Mouse (Mus musculus): ENCODE data around the gene Plin3. TPM values are rescaled to one million over a fixed set of nuclear protein-coding genes. Genes with fewer than 3 reads are reported as not detected.

The Plin3 gene
- total and polyA plus RNA-seq, 3 experiments = 66.2 to 221 (median 160) TPM

DNA sequence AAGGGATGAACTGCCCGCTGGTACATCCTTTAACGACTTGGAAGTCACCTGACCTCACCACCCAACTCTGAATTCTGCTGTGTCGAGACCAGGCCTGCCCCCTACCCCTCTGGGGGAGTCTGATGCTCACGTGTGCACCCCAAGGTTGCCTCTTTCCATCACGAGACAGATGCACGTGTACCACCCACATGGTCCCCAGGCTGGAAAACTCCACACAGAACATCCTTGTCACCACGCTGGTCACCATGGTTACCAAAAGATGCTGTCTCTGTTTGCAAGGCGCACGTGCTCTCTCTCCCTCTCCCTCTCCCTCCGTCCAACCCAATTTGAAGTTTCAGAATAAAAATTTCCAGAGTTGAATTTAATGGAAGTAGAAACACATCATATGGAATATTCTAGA lies 62.7 kb downstream of the Plin3 start:
- Histone ChIP-seq H3K36me3 (ENCODE audit: control insufficient read depth, insufficient read depth, low read length) (no peaks in the 10 kb centered on the region), H3K9ac (ENCODE audit: low read depth, low read length) (no peak overlapping the region), H3K27me3 (ENCODE audit: control insufficient read depth, insufficient read depth, low read length) (no peaks in the 10 kb centered on the region), H3K79me2 (replicated peaks; ENCODE audit: control insufficient read depth, insufficient read depth, low read length) (no peaks in the 10 kb centered on the region), H3K4me3 (no peak overlapping the region), H3K4me1 (ENCODE audit: control insufficient read depth, insufficient read depth, low read length) (no peaks in the 10 kb centered on the region), H3K27ac (no peak overlapping the region)
- DNase-seq = no peak
- intact Hi-C loops (cut with DNase I) = no loop called here
- no peak for TF ChIP-seq EP300 (IDR thresholded peaks at IDR 0.05; ENCODE audit: insufficient read depth, low read depth, low read length)
- WGBS = 64% methylated on average over 10 of the region's 10 CpGs

Small RNA genes lying within 50 kb of the gene (microRNA-seq; reads per million reads assigned to microRNA genes)
- 20.5 to 32.5 reads per million in 2 experiments for gene Mir7b

Other genes starting within 250 kb of the Plin3 start
- 10 to 100 TPM; 47.6 to 53.5 TPM for gene Ubxn6, start 217.8 kb downstream of the Plin3 start, total RNA-seq (2021)
- gene Ubxn6, start 217.8 kb downstream of the Plin3 start, polyA plus RNA-seq (2012; rRNA removed) = 64.4 and 79.3 TPM in 2 replicates
- 10 to 100 TPM; 32.5 to 35.0 TPM for gene Hdgfl2, start 213.2 kb downstream of the Plin3 start, total RNA-seq (2021)
- 30.2 and 31.5 TPM in 2 replicates for gene Hdgfl2, start 213.2 kb downstream of the Plin3 start, polyA plus RNA-seq (2012; rRNA removed)
- gene Plin4, start 183.1 kb downstream of the Plin3 start, total RNA-seq (2021) = 100 to 1,000 TPM; 151 to 170 TPM
- gene Plin4, start 183.1 kb downstream of the Plin3 start, polyA plus RNA-seq (2012; rRNA removed) = 114 and 167 TPM in 2 replicates
- 100 to 1,000 TPM; 159 to 160 TPM for gene Plin5, start 175.3 kb downstream of the Plin3 start, total RNA-seq (2021)
- 112 and 170 TPM in 2 replicates for gene Plin5, start 175.3 kb downstream of the Plin3 start, polyA plus RNA-seq (2012; rRNA removed)
- 10 to 100 TPM; 57.0 to 74.6 TPM for gene Lrg1, start 170.9 kb downstream of the Plin3 start, total RNA-seq (2021)
- 38.2 and 77.7 TPM in 2 replicates for gene Lrg1, start 170.9 kb downstream of the Plin3 start, polyA plus RNA-seq (2012; rRNA removed)
- 10 to 100 TPM in 1 of 2 experiments, 1 to 10 TPM in 1; 8.9 to 12.6 TPM for gene Sema6b, start 152.5 kb downstream of the Plin3 start, total RNA-seq (2021)
- gene Sema6b, start 152.5 kb downstream of the Plin3 start, polyA plus RNA-seq (2012; rRNA removed) = 5.3 and 8.6 TPM in 2 replicates
- gene Tnfaip8l1, start 130.4 kb downstream of the Plin3 start, total RNA-seq (2021) = 1 to 10 TPM; 1.1 to 1.7 TPM
- 3.6 and 4.5 TPM in 2 replicates for gene Tnfaip8l1, start 130.4 kb downstream of the Plin3 start, polyA plus RNA-seq (2012; rRNA removed)
- gene Mydgf, start 109.0 kb downstream of the Plin3 start, total RNA-seq (2021) = 10 to 100 TPM; 25.4 to 28.3 TPM
- gene Mydgf, start 109.0 kb downstream of the Plin3 start, polyA plus RNA-seq (2012; rRNA removed) = 26.0 and 29.1 TPM in 2 replicates
- 10 to 100 TPM; 40.4 to 41.4 TPM for gene Dpp9, start 74.0 kb downstream of the Plin3 start, total RNA-seq (2021)
- 38.6 and 43.4 TPM in 2 replicates for gene Dpp9, start 74.0 kb downstream of the Plin3 start, polyA plus RNA-seq (2012; rRNA removed)
- gene Fem1a, start 36.1 kb downstream of the Plin3 start, total RNA-seq (2021) = 100 to 1,000 TPM; 108 to 124 TPM
- 81.5 and 104 TPM in 2 replicates for gene Fem1a, start 36.1 kb downstream of the Plin3 start, polyA plus RNA-seq (2012; rRNA removed)
- gene Ticam1, start 16.1 kb downstream of the Plin3 start, total RNA-seq (2021) = 1 to 10 TPM; 8.0 TPM
- gene Ticam1, start 16.1 kb downstream of the Plin3 start, polyA plus RNA-seq (2012; rRNA removed) = 16.8 and 18.0 TPM in 2 replicates
- gene Arrdc5, start 7.4 kb upstream of the Plin3 start, total RNA-seq (2021) = not detected
- 0.32 TPM in 1 of 2 replicates, not detected in the other for gene Arrdc5, start 7.4 kb upstream of the Plin3 start, polyA plus RNA-seq (2012; rRNA removed)
- 1 to 10 TPM; 2.0 to 2.4 TPM for gene Uhrf1, start 10.4 kb upstream of the Plin3 start, total RNA-seq (2021)
- 0.85 and 1.2 TPM in 2 replicates for gene Uhrf1, start 10.4 kb upstream of the Plin3 start, polyA plus RNA-seq (2012; rRNA removed)
- gene Kdm4b, start 33.2 kb upstream of the Plin3 start, total RNA-seq (2021) = 10 to 100 TPM; 26.2 to 36.1 TPM
- gene Kdm4b, start 33.2 kb upstream of the Plin3 start, polyA plus RNA-seq (2012; rRNA removed) = 23.0 and 29.7 TPM in 2 replicates
- 10 to 100 TPM; 41.7 to 47.5 TPM for gene Ptprs, start 183.6 kb upstream of the Plin3 start, total RNA-seq (2021)
- 86.8 and 91.1 TPM in 2 replicates for gene Ptprs, start 183.6 kb upstream of the Plin3 start, polyA plus RNA-seq (2012; rRNA removed)
- not detected for gene Znrf4, start 219.6 kb upstream of the Plin3 start, total RNA-seq (2021)
- 0.29 and 0.64 TPM in 2 replicates for gene Znrf4, start 219.6 kb upstream of the Plin3 start, polyA plus RNA-seq (2012; rRNA removed)

Measured in heart, adult 2 months (tissue).